Mouse (Mus musculus) left cerebral cortex, adult 9 months (tissue): ENCODE measurements around the gene Kcmf1.

Source experiments
- DNase-seq, 2 experiments: peaks; one replicate each; pipeline ENCODE4 v3.0.0; 2022; ENCODE audit warnings: low spot score in 2 of 2

The Kcmf1 gene

DNA sequence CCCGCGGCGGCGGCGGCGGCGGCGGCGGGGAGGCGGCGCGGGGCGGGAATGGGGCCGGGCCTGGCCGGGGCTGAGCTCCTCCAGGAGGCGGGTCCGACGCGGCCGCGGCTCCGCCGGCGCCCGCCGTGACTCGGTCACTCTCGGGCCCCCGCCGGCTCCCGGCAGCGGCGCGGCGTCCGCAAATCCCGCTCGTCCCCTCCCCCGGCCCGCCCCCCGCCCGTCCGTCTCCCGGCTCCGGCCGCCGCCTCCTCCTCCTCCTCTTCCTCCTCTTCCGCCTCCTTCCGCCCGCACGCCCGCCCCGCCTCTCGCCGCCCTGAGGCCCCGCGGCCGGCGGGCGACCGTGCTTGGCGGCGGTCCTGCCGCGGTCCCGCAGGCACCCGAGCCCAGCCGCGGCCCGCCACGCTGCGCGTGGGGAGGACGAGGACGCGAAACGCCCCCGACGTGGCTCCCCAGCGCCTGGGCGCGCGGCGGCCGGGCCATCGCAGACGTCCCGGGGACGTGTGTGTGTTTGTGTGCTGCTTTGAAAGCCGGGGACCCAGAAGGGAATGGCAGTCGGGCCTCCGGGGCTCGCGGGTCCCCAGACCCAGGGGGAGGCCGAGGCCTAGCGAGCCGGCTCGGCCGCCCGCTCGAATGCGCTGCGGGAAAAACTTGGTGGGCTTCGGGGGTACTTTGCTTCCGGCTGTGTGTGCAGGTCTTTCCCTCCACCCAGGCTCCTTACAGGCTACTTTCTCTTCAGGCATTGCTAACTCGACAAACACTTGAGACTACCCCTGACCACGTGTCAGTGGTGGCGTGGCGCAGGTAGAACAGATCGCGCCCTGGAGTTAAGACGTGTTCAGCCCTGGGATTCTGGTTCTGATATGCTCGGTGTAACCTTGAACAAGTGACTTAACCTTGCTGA lies at the start of gene Kcmf1:
Gene Kcmf1, minus strand, starts transcription at position 199 of the 901 bp plus-strand sequence.
- DNase-seq = peak in 1 of 2 experiments; percentile 45

DNA sequence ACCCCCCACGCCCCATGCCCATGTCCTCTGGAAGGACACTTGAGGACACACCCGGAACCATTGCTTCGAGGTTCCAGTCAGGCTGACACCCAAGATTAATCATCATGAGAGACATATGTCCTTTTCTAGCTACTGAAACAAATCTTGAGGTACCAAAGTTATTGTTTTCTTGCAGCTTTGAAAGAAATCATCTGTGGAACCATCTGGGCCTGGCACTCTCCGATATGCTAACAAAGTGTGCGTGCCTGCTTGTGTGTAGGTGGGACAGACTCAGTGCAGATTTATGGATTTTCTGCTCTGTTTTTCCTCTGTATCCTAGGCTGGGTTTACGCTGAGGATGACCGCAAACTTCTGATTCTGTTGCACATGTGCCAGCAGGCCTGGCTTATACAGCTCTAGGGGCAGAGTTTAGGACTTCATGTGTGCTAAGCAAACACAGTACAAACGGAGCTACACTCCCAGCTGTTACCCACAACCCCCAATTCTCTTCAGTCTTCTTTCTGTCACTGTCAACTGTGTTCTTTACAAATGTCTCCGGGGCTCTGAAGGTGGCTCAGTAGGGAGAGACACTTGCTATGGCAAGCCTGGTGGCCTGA lies 49.5 kb upstream of the Kcmf1 start:
- peak; percentile 53 to 87 for DNase-seq

DNA sequence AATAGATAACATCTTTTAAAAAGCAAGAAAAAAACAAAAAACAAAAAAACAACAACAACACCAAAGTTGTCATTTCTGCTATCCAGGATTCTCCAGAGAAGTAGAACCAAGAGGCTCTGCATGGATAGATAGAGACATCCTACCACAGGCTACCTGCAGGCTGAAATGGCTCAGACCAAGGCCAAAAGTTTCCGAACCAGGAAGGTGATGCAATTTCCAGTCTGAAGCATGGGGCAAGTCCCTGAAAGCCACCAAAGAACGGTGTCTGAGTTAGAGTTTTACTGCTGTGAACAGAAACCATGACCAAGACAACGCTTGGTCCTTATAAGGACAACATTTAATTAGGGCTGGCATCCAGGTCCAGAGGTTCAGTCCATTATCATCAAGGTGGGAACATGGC lies 48.6 kb upstream of the Kcmf1 start:
- no peak for DNase-seq

- DNase-seq = no peak
Observed at GRCm38 (mm10) chr6:72947960-72948359, 48.2 kb upstream of the Kcmf1 start.

DNA sequence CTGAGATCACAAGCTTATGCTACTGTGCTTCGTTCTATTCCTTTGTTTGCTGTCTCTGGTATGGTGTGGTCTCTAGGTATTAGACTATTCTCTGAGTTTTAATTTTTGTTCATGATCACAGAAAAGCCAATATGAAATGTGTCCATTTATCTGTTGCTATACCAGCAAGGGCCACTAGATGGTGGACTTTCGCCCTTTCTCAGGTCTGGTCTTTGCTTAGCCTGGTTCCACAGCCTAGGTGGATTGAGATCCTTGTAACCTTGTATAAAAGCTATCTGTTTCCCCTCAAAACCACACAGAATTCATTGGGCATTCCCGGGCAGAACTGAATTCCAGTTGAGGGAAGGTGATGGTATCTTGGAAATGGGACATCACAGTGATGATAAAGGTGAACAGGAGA lies 40.7 kb upstream of the Kcmf1 start:
- DNase-seq = peak in 1 of 2 experiments; percentile 84

DNA sequence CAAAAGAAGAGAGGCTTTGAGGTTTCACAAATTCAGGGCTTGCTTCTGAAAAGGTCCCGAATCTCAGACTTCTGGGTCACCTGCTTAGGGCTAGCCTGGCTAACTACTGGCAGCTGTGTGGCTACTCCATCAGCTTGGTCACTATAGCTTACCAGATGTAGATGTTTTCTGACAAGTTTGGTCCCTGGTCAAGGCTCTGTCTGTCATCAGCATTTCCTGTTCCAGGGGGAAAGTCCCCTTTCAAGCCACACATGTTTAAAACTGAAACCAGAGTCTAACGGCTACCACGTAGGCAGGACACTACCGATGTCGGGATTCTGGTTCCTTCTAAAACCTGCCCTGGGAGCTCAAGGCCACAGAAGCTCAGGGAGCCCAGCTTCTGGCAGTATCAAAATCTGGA lies 38.1 kb upstream of the Kcmf1 start:
- no peak for DNase-seq

- DNase-seq = no peak
Observed at GRCm38 (mm10) chr6:72937430-72937829, 37.7 kb upstream of the Kcmf1 start.

GRCm38 (mm10) chr6:72932955-72933354 lies 33.2 kb upstream of the Kcmf1 start:
- no peak for DNase-seq

DNA sequence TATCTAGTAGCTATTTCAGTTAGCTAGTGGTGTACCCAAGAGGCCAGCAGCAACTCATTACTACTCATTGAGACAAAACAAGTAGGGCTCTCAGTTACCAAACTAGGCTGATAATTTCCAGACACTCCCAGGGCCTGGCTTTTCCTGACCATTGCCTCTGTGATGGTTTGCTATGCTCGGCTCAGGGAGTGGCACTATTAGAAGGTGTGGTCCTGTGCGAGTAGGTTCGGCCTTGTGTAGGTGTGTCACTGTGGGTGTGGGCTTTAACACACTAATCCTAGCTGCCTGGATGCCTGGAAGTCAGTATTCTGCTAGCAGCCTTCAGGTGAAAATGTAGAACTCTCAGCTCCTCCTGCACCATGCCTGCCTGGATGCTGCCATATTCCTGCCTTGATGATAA lies 31.8 kb upstream of the Kcmf1 start:
- DNase-seq = no peak

DNA sequence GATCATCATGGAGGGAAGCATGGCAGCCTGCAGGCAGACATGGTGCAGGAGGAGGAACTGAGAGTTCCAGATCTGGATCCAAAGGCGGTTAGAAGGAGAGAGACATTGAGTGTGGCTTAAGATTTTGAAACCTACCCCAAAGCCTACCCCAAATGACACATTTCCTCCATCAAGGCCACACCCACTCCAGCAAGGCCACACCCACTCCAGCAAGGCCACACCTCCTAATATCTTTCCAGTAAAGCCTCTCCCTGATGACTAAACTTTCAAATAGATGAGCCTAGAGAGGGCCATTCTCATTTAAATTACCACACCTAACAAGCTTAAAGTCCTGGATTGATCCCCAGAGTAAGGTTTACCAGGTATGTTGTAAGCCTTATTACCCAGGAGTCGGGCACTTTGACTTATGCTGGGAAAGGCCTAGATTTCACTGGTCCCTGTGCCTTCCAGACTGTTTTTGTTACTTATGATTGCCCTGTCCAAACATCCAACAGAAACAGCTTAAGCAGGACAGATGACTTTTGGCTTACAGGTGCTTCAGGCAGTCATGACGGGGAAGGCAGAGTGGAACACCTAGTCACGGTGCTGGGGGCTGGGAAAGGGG lies 30.1 kb upstream of the Kcmf1 start:
- DNase-seq = no peak

- DNase-seq = peak in 1 of 2 experiments; percentile 21
Observed at GRCm38 (mm10) chr6:72926755-72927482, 27.1 kb upstream of the Kcmf1 start.

DNA sequence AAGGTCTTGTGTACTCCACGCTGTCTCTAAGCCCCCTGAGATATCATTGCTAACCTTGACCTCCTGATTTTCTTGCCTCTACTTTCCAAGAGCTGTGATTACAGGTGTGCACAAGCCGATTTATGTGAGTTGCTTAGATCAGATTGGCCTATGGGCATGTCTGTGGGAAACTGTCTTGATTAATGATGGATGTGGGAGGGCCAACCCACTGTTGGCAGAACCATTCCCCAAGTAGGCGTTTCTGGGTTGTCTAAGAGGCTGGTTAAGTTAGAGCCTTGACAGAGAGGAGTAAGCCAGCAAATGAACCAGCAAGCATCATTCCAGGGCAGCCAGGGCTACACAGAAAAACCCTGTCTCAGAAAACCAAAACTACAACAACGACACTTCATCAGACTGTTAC lies 26.3 kb upstream of the Kcmf1 start:
- no peak for DNase-seq

DNA sequence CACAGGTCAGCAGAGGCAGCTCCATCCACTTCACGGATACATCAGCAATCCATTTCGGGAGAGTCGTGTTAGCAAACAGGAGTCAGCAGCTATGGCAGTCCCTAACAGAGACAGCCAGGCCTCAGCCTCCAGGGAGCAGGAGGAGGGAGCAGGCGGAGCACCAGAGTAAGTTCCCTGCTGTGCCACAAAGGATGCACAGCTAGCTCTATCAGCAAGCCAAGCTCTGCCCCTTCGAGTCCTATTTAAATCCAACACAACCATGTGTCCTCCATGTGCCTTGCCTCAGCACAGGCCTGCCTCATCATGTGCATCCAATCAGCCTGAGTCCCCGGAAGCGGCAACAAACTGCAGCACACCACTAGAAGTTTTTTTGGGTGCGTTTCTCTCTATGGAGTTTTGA lies 23.6 kb upstream of the Kcmf1 start:
- DNase-seq = no peak

- DNase-seq = no peak
Observed at GRCm38 (mm10) chr6:72921081-72921480, 21.3 kb upstream of the Kcmf1 start.

DNA sequence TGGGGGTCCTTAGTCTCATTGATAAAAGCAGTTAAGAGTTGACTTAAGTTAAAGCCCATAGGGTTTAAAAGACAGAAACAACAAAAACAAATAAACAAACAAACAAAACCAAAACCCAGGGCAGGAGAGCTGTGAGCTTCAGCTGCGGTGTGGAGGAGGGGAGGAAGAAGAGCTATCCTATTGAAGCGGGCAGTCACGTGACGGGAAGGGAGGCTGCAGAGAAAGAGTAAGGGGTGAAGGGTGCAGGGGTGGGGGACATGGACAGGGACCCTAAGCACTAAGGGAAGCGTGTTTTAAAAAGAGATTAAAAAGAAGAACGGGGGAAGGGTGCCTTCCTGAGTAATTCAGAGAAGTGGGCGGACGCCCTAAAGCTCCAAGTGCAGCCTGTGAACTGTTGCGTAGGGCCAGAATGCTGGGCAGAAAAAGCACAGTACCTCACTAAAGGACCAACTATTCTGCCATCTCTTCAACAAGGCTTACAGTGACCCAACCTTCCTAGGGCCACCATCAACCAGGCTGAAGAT lies 18.8 kb upstream of the Kcmf1 start:
- no peak for DNase-seq

GRCm38 (mm10) chr6:72916330-72916729 lies 16.6 kb upstream of the Kcmf1 start:
- no peak for DNase-seq

GRCm38 (mm10) chr6:72914087-72914749 lies 14.4 kb upstream of the Kcmf1 start:
- no peak for DNase-seq

GRCm38 (mm10) chr6:72911261-72911660 lies 11.5 kb upstream of the Kcmf1 start:
- no peak for DNase-seq

DNA sequence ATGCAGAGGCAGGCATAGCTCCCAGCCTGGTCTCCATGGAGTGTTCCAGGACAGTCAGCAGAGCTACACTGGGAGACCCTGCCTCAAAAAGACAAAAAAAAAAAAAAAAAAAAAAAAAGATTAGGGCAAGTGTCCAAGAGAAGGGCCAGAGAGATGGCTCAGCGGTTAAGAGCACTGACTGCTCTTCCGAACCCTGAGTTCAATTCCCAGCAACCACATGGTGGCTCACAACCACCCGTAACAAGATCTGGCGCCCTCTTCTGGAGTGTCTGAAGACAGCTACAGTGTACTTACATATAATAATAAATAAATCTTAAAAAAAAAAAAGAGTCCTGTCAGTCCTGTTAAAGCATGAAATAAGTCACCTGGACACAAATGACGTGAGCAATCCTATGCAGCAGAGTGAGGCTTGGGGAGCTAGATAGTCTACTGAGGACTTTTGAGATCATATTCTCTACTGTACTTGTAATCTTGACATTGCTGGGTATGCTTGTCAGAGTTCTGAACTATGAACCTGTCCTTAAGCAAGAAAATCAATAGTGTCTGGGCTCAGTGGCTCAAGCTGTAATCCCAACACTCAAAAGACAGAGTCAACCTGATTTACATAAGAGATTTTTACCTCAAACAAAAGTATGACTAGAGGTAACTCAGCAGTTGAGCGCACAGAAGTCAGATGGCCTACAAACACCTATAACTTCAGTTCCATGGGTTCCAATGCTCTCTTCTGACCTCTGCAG lies 2.6 kb upstream of the Kcmf1 start:
- DNase-seq = no peak

- no peak for DNase-seq
Observed at GRCm38 (mm10) chr6:72900952-72901351, 1.2 kb upstream of the Kcmf1 start.
